Mouse (Mus musculus): ENCODE data around the gene Gatad2b. TPM values are rescaled to one million over a fixed set of nuclear protein-coding genes. Genes with fewer than 3 reads are reported as not detected.

The Gatad2b gene
- polyA plus RNA-seq, 2 experiments: 16.8 to 39.9 TPM

GRCm38 (mm10) chr3:90378496-90378895, 85.5 kb downstream of the Gatad2b start:
- H3K9me3 ChIP-seq (ENCODE audit: control insufficient read depth, low read length): no peaks in the 10 kb centered on the region
- no peak for TF ChIP-seq POLR2A (IDR thresholded peaks at IDR 0.05; ENCODE audit: borderline replicate concordance, extremely low read depth, insufficient read depth, insufficient read length)
- no peaks in the 10 kb centered on the region for H3K27me3 ChIP-seq (ENCODE audit: control insufficient read depth, insufficient read depth, low read length)
- ATAC-seq (ENCODE audit: low FRiP score, low read depth) (no peak), DNase-seq (ENCODE audit: low spot score) (no peak)
- no peak overlapping the region for H3K4me3 ChIP-seq (replicated peaks; ENCODE audit: low read length)
- H3K27ac ChIP-seq (replicated peaks; ENCODE audit: low read depth, low read length): no peak overlapping the region
- 88% methylated on average over 5 of the region's 5 CpGs for WGBS
- H3K4me1 ChIP-seq (ENCODE audit: control insufficient read depth, insufficient read depth, low read length): no peaks in the 10 kb centered on the region
- H3K4me2 ChIP-seq (replicated peaks; ENCODE audit: low read depth, low read length, severe bottlenecking): no peak overlapping the region
- no peak overlapping the region for H3K9ac ChIP-seq (ENCODE audit: low read depth, low read length, severe bottlenecking)
- H3K36me3 ChIP-seq (ENCODE audit: control insufficient read depth, insufficient read depth, low read length): no peaks in the 10 kb centered on the region

GRCm38 (mm10) chr3:90381727-90382126, 88.7 kb downstream of the Gatad2b start:
- no peak overlapping the region for H3K4me3 ChIP-seq (replicated peaks; ENCODE audit: low read length)
- TF ChIP-seq POLR2A (IDR thresholded peaks at IDR 0.05; ENCODE audit: borderline replicate concordance, extremely low read depth, insufficient read depth, insufficient read length): no peak
- no peaks in the 10 kb centered on the region for H3K4me1 ChIP-seq (ENCODE audit: control insufficient read depth, insufficient read depth, low read length)
- H3K9me3 ChIP-seq (ENCODE audit: control insufficient read depth, low read length): no peaks in the 10 kb centered on the region
- H3K36me3 ChIP-seq (ENCODE audit: control insufficient read depth, insufficient read depth, low read length): peaks cover 30% of the 10 kb centered on the region
- DNase-seq (ENCODE audit: low spot score) (no peak), ATAC-seq (ENCODE audit: low FRiP score, low read depth) (no peak)
- no peaks in the 10 kb centered on the region for H3K27me3 ChIP-seq (ENCODE audit: control insufficient read depth, insufficient read depth, low read length)
- H3K4me2 ChIP-seq (replicated peaks; ENCODE audit: low read depth, low read length, severe bottlenecking): no peak overlapping the region
- WGBS: 65% methylated on average over 11 of the region's 11 CpGs
- no peak overlapping the region for H3K27ac ChIP-seq (replicated peaks; ENCODE audit: low read depth, low read length)
- no peak overlapping the region for H3K9ac ChIP-seq (ENCODE audit: low read depth, low read length, severe bottlenecking)

GRCm38 (mm10) chr3:90383690-90384089, 90.7 kb downstream of the Gatad2b start:
- DNase-seq (ENCODE audit: low spot score) (no peak), ATAC-seq (ENCODE audit: low FRiP score, low read depth) (no peak)
- 86% methylated on average over 4 of the region's 4 CpGs for WGBS
- H3K9ac ChIP-seq (ENCODE audit: low read depth, low read length, severe bottlenecking): no peak overlapping the region
- no peaks in the 10 kb centered on the region for H3K27me3 ChIP-seq (ENCODE audit: control insufficient read depth, insufficient read depth, low read length)
- H3K27ac ChIP-seq (replicated peaks; ENCODE audit: low read depth, low read length): no peak overlapping the region
- peaks cover 18% of the 10 kb centered on the region for H3K4me1 ChIP-seq (ENCODE audit: control insufficient read depth, insufficient read depth, low read length)
- no peak overlapping the region for H3K4me3 ChIP-seq (replicated peaks; ENCODE audit: low read length)
- peaks cover 35% of the 10 kb centered on the region for H3K36me3 ChIP-seq (ENCODE audit: control insufficient read depth, insufficient read depth, low read length)
- no peak for TF ChIP-seq POLR2A (IDR thresholded peaks at IDR 0.05; ENCODE audit: borderline replicate concordance, extremely low read depth, insufficient read depth, insufficient read length)
- H3K9me3 ChIP-seq (ENCODE audit: control insufficient read depth, low read length): no peaks in the 10 kb centered on the region
- no peak overlapping the region for H3K4me2 ChIP-seq (replicated peaks; ENCODE audit: low read depth, low read length, severe bottlenecking)

GRCm38 (mm10) chr3:90384851-90385375, 91.9 kb downstream of the Gatad2b start:
- Histone ChIP-seq H3K27ac (replicated peaks; ENCODE audit: low read depth, low read length) (no peak overlapping the region), H3K9ac (ENCODE audit: low read depth, low read length, severe bottlenecking) (no peak overlapping the region), H3K9me3 (ENCODE audit: control insufficient read depth, low read length) (no peaks in the 10 kb centered on the region), H3K27me3 (ENCODE audit: control insufficient read depth, insufficient read depth, low read length) (no peaks in the 10 kb centered on the region), H3K4me3 (replicated peaks; ENCODE audit: low read length) (no peak overlapping the region), H3K4me2 (replicated peaks; ENCODE audit: low read depth, low read length, severe bottlenecking) (no peak overlapping the region), H3K36me3 (ENCODE audit: control insufficient read depth, insufficient read depth, low read length) (peaks cover 35% of the 10 kb centered on the region), H3K4me1 (ENCODE audit: control insufficient read depth, insufficient read depth, low read length) (peaks cover 21% of the 10 kb centered on the region)
- no peak for TF ChIP-seq POLR2A (IDR thresholded peaks at IDR 0.05; ENCODE audit: borderline replicate concordance, extremely low read depth, insufficient read depth, insufficient read length)
- no peak for ATAC-seq (ENCODE audit: low FRiP score, low read depth)
- WGBS: 65% methylated on average over 7 of the region's 7 CpGs
- no peak for DNase-seq (ENCODE audit: low spot score)

GRCm38 (mm10) chr3:90386817-90387216, 93.8 kb downstream of the Gatad2b start:
- H3K4me2 ChIP-seq (replicated peaks; ENCODE audit: low read depth, low read length, severe bottlenecking): peak overlapping the region; percentile 91; the same call in 1 of the 2 replicates
- no peak overlapping the region for H3K4me3 ChIP-seq (replicated peaks; ENCODE audit: low read length)

More at GRCm38 (mm10) chr3:90386817-90387216, 93.8 kb downstream of the Gatad2b start:
- WGBS: 88% methylated on average over 10 of the region's 10 CpGs
- Histone ChIP-seq H3K36me3 (ENCODE audit: control insufficient read depth, insufficient read depth, low read length) (peaks cover 43% of the 10 kb centered on the region), H3K9me3 (ENCODE audit: control insufficient read depth, low read length) (no peaks in the 10 kb centered on the region), H3K4me1 (ENCODE audit: control insufficient read depth, insufficient read depth, low read length) (peaks cover 34% of the 10 kb centered on the region), H3K27me3 (ENCODE audit: control insufficient read depth, insufficient read depth, low read length) (no peaks in the 10 kb centered on the region), H3K9ac (ENCODE audit: low read depth, low read length, severe bottlenecking) (no peak overlapping the region), H3K27ac (replicated peaks; ENCODE audit: low read depth, low read length) (no peak overlapping the region)
- ATAC-seq (ENCODE audit: low FRiP score, low read depth) (no peak), DNase-seq (ENCODE audit: low spot score) (no peak)
- TF ChIP-seq POLR2A (IDR thresholded peaks at IDR 0.05; ENCODE audit: borderline replicate concordance, extremely low read depth, insufficient read depth, insufficient read length): no peak
